Mouse (Mus musculus) heart, postnatal 0 days (tissue): ENCODE data around the gene Aim2. TPM values are rescaled to one million over a fixed set of nuclear protein-coding genes. Genes with fewer than 3 reads are reported as not detected.

Experiments used
- ATAC-seq: fragments of 200-750 bp; cut with Nextera tagmentation; 2 replicates; pipeline ENCODE4 v1.8.0; 2017; ENCODE audit warnings: low read depth, moderate number of reproducible peaks, moderate library complexity; ENCODE audit not compliant: insufficient read depth
- DNase-seq: peaks from one replicate; pipeline ENCODE4 v3.0.0-alpha.2; 2016; ENCODE audit warnings: low spot score
- H3K27ac ChIP-seq: fragments of 300-500 bp; sonication (generic); 2 replicates; pipeline ENCODE4 v1.5.1; 2014; ENCODE audit warnings: low read depth, mild to moderate bottlenecking
- H3K27me3 ChIP-seq: fragments of 300-500 bp; sonication (generic); 2 replicates; pipeline ENCODE4 v1.6.1; 2014; ENCODE audit warnings: low read length, mixed read lengths; ENCODE audit not compliant: control insufficient read depth, insufficient read depth
- H3K36me3 ChIP-seq: fragments of 300-500 bp; sonication (generic); replicated peaks from 2 replicates; pipeline ENCODE4 v1.6.1; 2014; ENCODE audit warnings: low read length, mixed read lengths; ENCODE audit not compliant: control insufficient read depth, insufficient read depth
- H3K4me1 ChIP-seq: fragments of 300-500 bp; sonication (generic); 2 replicates; pipeline ENCODE4 v1.6.1; 2014; ENCODE audit warnings: antibody characterized with exemption; ENCODE audit not compliant: control insufficient read depth, insufficient read depth
- H3K4me2 ChIP-seq: fragments of 300-500 bp; sonication (generic); 2 replicates; pipeline ENCODE4 v1.6.1; 2014; ENCODE audit warnings: low read depth, mild to moderate bottlenecking, low read length, moderate library complexity
- H3K4me3 ChIP-seq: fragments of 300-500 bp; sonication (generic); 2 replicates; pipeline ENCODE4 v1.5.1; 2014; ENCODE audit warnings: low read depth, low read length
- H3K9ac ChIP-seq: fragments of 300-500 bp; sonication (generic); replicated peaks from 2 replicates; pipeline ENCODE4 v1.6.1; 2014; ENCODE audit warnings: low read depth, low read length, mixed read lengths
- H3K9me3 ChIP-seq: fragments of 300-500 bp; sonication (generic); replicated peaks from 2 replicates; pipeline ENCODE4 v1.6.1; 2016; ENCODE audit warnings: low read length; ENCODE audit not compliant: control insufficient read depth
- CTCF ChIP-seq: IDR thresholded peaks from 2 replicates; pipeline ENCODE4 v1.5.1; 2016; ENCODE audit warnings: antibody characterized with exemption, control low read depth, low read depth
- EP300 ChIP-seq: IDR thresholded peaks from 2 replicates; pipeline ENCODE4 v1.6.1; 2016; ENCODE audit warnings: antibody characterized with exemption, low read depth
- WGBS: fragments of 180-500 bp; shearing (Covaris S2); extraction: QIAGEN DNeasy Blood & Tissue Kit; methylation state at CpG from one replicate; pipeline ENCODE4 v1.1.7; 2014; 5-methylcytosine and 5-hydroxymethylcytosine counted together
- polyA plus RNA-seq: library from polyadenylated mRNA; unstranded; fragments of >200 nt; fragmentation: Nextera tagmentation; extraction: Ambion mirVana; gene quantifications from 2 replicates; pipeline ENCODE4 v1.2.1, GENCODE M21; 2015
- total RNA-seq: library from RNA; depleted of rRNA; stranded (reverse); fragments of >200 nt; gene quantifications from 2 replicates; pipeline ENCODE4 v1.2.3, GENCODE M21; 2014; ENCODE audit warnings: low replicate concordance

The Aim2 gene
- total and polyA plus RNA-seq, 2 experiments from 2014 or later: 0.19 to 1.3 TPM

DNA sequence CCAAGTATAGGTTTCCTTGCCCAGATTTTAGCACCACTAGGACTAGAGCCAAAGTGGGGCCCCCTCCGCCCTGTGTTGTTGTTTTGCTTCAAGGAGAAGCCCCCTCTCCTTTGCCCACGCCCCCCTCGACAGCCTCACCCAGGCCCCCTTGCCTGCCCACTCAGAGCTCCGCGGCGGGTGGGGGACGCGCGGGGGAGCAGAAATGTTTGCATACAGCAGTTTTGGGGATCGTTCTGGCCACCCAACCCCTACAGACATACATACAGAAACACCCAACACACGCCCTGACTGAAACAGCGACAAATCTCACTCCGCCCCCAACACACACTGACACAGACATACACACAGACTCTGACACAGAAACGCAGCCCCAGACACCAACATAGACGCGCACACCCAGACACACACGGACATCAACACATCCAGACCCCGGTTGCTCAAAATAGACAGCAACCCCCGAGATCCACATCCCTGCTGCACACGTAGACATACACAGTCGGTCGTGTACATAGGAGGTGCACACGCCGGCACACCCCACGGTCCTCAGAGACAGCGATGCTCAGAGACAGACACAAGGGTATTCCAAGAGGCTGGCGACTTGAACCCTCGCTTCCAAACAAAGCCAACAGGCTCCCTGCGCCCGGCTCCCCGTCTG lies 16.1 kb downstream of the Aim2 start:
- H3K4me3 ChIP-seq: peak overlapping the region; percentile 46
- H3K9ac ChIP-seq: no peak overlapping the region
- H3K27me3 ChIP-seq: peaks cover 48% of the 10 kb centered on the region
- peak overlapping the region; percentile 65 for H3K4me2 ChIP-seq
- no peak for TF ChIP-seq CTCF
- no peak for TF ChIP-seq EP300
- under 1% methylated on average over 31 of the region's 31 CpGs for WGBS
- H3K36me3 ChIP-seq: no peaks in the 10 kb centered on the region
- ATAC-seq (0 out of 2 replicates have a peak, but pooled peaks have one; percentile 30), DNase-seq (no peak)
- no peak overlapping the region for H3K27ac ChIP-seq
- peaks cover 8% of the 10 kb centered on the region; the same call in 1 of the 2 replicates for H3K4me1 ChIP-seq
- H3K9me3 ChIP-seq: no peaks in the 10 kb centered on the region

DNA sequence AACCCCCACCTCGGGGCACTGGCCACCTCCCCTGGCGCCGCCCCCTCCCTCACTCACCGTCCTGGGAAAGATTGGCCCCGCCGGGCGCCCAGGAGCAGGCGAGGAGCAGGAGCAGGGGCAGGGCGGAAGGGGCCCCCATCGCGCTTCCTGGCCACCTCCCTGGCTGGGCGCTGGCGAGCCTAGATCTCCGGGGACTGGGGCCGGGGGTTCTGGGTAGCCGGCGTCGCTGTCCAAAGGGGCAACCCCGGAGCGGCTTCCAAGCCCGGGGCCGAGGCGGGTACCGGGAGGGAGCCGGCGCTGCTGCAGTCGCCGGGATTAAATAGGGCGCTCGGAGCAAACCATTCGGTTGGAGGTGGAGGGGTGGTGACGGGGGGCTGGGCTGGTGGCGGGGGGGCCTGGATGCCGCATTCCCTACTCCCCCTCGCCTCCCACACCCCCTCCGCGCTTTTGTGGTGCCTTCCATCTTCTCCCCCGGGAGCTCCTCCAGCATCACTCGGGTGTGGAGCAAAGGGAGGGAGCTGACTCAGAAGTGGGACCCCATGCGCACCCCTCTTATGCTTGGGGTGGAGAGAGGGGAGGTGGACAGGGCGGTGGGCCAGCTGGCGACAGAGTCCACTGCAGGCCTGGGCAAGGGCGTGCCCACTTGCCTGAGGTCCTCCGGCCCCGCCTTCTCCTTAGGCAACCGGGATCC lies 16.8 kb downstream of the Aim2 start, which contains the start of gene Cadm3:
Cadm3 (minus strand) TSS at position 340 of the 691 bp plus-strand sequence.
- Histone ChIP-seq H3K27ac (no peak within 1 kb of the TSS), H3K4me1 (peaks cover 8% of the 10 kb centered on the region; the same call in 1 of the 2 replicates), H3K4me3 (peak within 1 kb of the TSS; percentile 46), H3K36me3 (no peaks in the 10 kb centered on the region), H3K9me3 (no peaks in the 10 kb centered on the region), H3K4me2 (peak within 1 kb of the TSS; percentile 65), H3K27me3 (peaks cover 48% of the 10 kb centered on the region), H3K9ac (no peak within 1 kb of the TSS)
- 1% methylated on average over 36 of the region's 46 CpGs for WGBS
- DNase-seq (no peak), ATAC-seq (0 out of 2 replicates have a peak, but pooled peaks have one; percentile 30)
- TF ChIP-seq EP300 (no peak), CTCF (no peak)

DNA sequence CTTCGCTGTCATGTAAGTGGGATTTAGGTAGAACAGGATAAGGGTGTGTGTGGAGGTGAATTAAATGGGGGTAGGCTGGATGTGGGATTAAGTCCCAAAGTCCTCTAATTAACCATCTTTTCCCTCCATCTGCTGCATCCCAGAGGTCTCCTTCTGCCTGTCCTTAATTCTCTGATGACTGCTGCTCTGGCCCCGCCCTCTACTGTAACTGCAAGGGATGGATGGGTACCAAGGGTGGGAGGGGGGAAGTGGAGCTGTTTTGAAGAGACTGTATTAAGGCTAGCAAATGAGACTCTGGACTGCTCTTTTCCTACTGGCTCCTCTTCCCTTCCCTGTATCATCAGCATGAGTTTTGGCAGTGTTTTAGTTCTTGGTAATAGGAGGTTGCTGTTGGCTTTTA lies 18.9 kb downstream of the Aim2 start:
- H3K27ac ChIP-seq: no peak overlapping the region
- DNase-seq (no peak), ATAC-seq (no peak)
- no peaks in the 10 kb centered on the region for H3K36me3 ChIP-seq
- WGBS: 72% methylated on average over 2 of the region's 2 CpGs
- peaks cover 8% of the 10 kb centered on the region; the same call in 1 of the 2 replicates for H3K4me1 ChIP-seq
- H3K9me3 ChIP-seq: no peaks in the 10 kb centered on the region
- H3K4me2 ChIP-seq: no peak overlapping the region
- peaks cover 48% of the 10 kb centered on the region for H3K27me3 ChIP-seq
- no peak overlapping the region for H3K9ac ChIP-seq
- TF ChIP-seq EP300 (no peak), CTCF (no peak)
- no peak overlapping the region for H3K4me3 ChIP-seq

DNA sequence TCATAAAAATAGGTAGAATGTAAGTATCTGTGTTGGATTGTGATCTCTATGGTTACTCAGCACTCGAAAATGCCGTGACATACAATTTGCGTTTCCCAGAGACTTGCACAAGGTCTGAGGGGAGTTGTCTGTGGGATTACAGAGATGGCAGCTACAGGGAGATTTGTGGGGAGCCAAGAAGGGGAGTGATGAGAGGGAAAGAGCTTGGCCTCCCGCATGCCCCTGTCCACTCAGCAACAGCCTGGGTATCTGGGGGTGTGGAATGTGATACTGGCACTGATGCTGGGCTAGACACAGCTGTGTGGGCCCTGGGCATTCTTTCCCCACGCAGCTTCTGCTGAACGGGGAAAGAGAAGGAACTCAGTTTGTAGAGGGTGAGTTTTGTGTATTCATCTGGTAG lies 19.8 kb downstream of the Aim2 start:
- no peak overlapping the region for H3K27ac ChIP-seq
- H3K9me3 ChIP-seq: no peaks in the 10 kb centered on the region
- ATAC-seq (no peak), DNase-seq (no peak)
- H3K4me1 ChIP-seq: peaks cover 8% of the 10 kb centered on the region; the same call in 1 of the 2 replicates
- no peaks in the 10 kb centered on the region for H3K36me3 ChIP-seq
- H3K4me3 ChIP-seq: no peak overlapping the region
- no peak overlapping the region for H3K9ac ChIP-seq
- TF ChIP-seq EP300 (no peak), CTCF (no peak)
- H3K4me2 ChIP-seq: no peak overlapping the region
- H3K27me3 ChIP-seq: peaks cover 48% of the 10 kb centered on the region
- WGBS: 58% methylated on average over 6 of the region's 6 CpGs

DNA sequence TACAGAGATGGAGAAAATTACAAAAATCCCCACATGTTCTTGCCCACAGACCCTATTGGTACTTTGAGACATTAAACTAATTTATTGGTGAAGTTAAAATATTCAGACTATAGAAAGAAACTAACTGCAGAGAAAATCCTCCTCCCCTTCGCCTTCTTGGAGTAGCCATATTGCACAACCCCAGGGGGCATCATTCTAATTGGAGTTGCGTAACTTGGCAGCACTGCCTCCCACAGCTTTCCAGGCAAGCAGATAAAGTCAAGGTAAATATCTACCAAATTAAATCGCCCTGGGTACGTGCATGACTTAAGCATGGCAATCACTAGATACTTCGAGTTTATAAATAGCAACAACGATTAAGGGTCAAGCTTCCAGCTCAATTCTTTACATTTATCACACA lies 20.9 kb downstream of the Aim2 start:
- no peaks in the 10 kb centered on the region for H3K36me3 ChIP-seq
- no peak for ATAC-seq
- no peak for DNase-seq
- no peak overlapping the region for H3K4me3 ChIP-seq
- TF ChIP-seq EP300: no peak
- no peak for TF ChIP-seq CTCF
- WGBS: 59% methylated on average over 6 of the region's 6 CpGs
- no peak overlapping the region for H3K9ac ChIP-seq
- no peak overlapping the region for H3K4me2 ChIP-seq
- H3K4me1 ChIP-seq: peaks cover 8% of the 10 kb centered on the region; the same call in 1 of the 2 replicates
- peaks cover 38% of the 10 kb centered on the region for H3K27me3 ChIP-seq
- no peak overlapping the region for H3K27ac ChIP-seq
- no peaks in the 10 kb centered on the region for H3K9me3 ChIP-seq
